Mouse (Mus musculus) MEL-GATA-1-ER (cell line): ENCODE results near the gene Rpl12.
A peak's percentile ranks its signal among the peaks of the same experiment; 100 is the strongest.

ENCODE experiments used
- DNase-seq: peaks from one replicate; pipeline ENCODE4 v3.0.0-alpha.2; 2012; ENCODE audit warnings: low read depth; ENCODE audit errors: extremely low read depth

Gene Rpl12

DNA sequence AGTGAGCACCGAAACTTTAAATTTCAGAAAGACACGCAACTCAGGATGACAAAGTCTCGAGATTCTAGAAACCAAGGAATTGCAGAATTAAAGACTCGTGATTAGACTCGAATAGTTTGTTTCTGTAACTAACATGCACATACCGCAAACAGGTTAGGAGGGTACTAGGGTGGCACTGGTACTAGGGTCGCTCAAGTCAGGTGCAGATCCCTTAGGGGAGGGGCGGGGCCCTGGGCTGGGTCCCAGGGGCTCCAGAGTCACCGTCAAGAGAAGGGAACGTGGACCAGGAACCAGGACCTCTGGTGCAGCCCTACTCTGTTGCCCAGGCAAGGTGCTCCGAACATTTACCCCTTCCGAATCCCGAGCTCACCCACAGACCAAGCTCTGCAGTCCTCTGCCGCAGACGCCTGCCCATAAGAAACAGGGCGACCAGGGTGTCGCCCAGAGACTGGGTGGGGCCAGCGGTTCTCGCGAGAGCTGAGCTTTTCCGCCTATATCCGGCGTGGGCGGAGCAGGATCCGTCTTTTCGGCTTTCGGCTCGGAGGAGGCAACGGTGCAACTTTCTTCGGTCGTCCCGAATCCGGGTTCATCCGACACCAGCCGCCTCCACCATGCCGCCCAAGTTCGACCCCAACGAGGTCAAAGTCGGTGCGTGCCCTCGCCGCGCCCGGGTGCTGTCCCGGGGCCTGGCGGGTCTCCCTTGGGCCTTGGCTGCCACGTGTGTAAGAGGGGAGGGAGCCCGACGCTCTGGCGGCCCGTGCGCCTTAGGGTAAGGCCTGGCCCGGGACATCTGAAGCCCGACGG lies at the start of gene Rpl12, which contains the start of gene Lrsam1:
Gene Rpl12, plus strand, starts transcription at position 368 of the 804 bp plus-strand sequence.
Gene Lrsam1, minus strand, starts transcription at position 423 of the 804 bp plus-strand sequence.
- DNase-seq = peak; percentile 77

DNA sequence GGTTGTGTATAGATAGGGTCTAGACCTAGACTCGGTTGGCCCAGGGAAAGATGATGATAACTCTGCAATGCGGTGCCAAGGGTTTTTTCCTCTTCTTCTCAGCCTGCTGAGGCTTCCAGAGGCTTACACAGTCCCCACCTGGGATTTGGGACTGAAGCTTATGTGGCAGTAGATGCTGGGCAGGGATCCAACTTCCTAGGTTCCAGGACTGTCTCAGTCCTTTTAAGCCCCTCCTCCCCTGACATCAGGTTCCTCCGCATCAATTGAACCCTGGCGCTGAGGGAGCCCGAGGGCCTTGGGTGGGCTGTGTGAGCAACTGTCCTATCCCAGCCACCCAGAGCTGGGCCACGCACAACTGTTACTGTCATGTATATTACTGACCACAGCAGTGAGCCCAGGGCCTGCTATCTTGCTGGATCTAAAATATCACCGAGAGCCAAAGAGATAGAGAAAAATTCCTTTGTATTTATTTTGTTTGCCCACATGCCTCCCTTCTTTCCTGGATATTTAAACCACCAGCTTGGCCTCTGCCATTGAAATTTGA lies 49.6 kb upstream of the Rpl12 start:
- DNase-seq = no peak

DNA sequence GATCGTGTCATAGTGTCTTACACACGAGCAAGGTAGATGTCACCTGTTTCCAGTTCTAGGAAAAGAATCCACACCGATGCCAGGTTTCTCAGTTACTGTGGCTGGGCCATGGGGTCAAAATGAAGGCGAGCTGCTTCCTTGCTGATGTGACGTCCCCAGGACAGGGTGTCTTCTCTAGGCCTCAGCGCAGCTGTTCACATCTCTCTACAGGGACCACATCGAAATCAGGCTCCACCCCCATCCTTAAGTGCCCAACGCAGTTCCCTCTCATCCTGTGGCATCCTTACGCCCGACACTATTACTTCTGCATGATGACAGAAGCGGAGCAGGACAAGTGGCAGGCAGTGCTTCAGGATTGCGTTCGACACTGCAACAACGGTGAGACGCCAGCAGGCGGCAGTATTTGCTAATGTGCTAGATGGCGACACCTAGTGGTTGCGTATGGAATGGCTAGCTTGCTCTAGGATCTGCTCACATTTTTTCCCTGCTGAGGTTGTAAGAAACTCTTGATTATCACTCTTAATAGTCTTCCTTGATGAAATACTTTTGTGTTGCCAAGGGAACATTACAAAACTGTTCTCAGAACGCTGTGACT lies 49.1 kb upstream of the Rpl12 start:
- DNase-seq = peak; percentile 59

DNA sequence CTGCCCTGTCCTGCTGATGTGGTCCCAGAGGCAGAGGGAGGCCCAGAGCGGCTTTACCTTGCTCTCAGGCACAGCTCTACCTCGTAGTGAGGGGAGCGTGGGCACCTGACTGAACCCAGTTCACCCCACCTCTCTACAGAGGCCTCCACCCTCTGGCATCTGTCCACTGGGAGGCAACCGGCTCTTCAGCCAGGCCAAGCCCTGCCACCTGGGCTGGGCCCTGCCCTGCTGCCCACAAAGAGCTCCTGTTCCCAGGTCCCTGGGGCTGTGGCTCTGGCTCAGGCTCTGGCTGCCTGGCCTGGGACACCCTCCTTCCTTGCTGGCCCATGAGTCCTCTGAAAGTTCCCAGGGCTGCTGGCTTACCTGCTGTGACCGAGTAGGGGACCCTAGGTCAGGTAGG lies 47.0 kb upstream of the Rpl12 start:
- no peak for DNase-seq

DNA sequence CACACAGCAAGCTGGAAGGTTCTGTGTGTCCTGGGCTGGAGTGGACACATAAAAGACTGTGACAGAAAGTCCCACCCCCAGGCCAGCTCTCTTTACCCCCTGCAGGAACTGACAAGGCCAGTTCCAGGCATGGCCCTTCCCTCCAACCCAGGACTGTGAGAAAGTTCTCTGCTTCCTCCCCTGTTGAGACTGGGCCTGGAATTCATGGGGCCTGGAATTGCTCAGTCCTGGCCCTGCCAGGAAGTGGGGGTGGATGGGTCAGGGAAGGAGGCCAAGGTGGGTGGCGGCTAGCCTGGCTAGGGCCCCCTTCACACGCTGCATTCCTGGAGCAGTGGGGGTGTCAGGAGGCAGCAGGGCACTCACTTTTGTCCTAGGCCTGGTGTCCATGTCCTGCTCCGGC lies 46.5 kb upstream of the Rpl12 start:
- no peak for DNase-seq

DNA sequence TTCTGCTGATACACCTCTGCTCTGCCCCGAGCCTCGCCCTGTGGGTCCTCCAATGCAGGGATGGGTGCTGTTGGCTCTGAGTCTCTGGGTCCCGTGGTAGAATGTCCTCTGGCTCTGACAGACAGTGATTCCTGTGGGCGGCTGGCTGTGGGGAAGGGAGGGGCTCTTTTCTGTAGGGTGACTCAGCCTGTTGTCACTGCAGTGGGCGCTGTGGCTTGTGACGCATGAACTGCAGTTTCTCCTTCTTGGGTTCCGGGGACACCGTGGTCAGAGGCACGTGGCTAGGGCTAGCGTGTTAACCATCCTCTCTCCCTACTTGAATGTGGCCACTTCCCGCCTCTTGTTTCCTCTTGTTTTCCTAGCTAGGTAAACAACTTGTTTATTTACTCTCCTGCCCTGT lies 43.8 kb upstream of the Rpl12 start:
- DNase-seq = no peak

DNA sequence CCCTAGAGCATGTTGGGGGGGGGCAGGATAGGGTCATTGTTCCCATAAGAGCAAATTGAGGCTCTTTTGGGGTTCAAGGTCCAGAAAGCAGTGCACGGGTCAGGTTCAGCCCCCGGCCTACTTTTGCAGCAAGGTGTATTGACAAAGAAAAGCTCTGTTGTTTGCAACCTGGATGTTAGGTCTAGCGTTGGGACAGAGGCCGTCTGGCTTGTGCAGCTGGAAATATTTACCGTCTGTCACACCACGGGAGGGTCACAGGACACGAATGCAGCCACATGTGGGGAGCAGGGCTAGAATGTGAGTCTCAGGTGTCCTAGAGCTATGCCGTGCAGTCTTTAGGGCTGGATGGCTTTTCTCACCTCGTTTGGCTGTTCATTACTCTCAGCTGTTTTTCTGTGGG lies 43.0 kb upstream of the Rpl12 start:
- no peak for DNase-seq

DNA sequence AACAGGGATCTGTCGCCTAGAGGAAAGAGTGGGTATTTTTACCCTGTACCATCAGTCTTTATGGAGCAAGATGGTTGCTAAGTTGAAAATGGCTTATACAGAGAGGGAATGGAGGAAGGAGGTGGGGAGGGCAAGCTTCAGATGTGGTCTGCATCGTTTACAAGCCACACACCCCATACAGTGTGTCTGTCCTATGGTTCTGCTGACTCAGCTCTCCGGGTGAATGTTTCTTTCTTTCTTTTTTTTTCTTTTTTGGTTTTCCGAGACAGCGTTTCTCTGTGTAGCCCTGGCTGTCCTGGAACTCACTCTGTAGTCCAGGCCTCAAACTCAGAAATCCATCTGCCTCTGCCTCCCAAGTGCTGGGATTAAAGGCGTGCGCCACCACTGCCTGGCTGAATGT lies 40.1 kb upstream of the Rpl12 start:
- no peak for DNase-seq

DNA sequence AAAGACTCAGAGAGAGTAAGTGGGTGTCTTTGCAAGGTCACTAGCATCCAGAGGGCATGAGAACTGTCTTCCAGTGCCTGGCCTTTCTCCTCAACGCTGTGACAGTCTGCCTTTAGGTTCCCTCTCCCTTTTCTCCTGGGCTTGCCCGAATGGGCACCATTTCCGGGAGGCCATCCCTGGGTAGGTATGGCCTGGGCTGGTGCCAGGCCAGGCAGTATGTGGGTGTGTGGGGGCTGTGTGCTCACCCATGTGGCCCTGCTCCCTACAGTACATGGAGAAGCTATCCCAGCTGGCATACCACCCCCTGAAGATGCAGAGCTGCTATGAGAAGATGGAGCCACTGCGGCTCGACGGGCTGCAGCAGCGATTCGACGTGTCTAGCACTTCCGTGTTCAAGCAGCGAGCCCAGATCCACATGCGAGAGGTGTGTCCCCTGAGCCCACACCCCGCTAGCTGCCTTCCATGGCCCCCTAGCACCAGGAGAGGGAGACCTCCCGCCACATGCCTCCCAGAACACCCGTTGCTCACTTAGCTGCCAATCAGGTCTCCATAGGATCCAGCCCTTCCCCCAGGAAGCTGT lies 39.5 kb upstream of the Rpl12 start:
- no peak for DNase-seq

DNA sequence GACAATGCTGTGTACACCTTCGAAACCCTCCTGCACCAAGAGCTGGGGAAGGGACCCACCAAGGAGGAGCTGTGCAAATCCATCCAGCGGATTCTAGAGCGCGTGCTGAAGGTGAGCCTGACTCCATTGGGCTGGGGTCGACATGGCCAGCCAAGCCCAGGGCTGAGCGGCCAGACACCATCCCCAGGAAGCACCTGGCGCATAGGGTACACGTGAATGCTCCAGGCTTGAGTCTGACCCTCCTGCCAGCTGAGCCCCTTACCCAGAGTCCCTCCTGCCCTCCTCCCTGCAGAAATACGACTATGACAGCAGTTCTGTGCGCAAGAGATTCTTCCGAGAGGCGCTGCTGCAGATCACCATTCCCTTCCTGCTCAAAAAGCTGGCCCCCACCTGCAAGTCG lies 38.8 kb upstream of the Rpl12 start:
- DNase-seq = no peak

DNA sequence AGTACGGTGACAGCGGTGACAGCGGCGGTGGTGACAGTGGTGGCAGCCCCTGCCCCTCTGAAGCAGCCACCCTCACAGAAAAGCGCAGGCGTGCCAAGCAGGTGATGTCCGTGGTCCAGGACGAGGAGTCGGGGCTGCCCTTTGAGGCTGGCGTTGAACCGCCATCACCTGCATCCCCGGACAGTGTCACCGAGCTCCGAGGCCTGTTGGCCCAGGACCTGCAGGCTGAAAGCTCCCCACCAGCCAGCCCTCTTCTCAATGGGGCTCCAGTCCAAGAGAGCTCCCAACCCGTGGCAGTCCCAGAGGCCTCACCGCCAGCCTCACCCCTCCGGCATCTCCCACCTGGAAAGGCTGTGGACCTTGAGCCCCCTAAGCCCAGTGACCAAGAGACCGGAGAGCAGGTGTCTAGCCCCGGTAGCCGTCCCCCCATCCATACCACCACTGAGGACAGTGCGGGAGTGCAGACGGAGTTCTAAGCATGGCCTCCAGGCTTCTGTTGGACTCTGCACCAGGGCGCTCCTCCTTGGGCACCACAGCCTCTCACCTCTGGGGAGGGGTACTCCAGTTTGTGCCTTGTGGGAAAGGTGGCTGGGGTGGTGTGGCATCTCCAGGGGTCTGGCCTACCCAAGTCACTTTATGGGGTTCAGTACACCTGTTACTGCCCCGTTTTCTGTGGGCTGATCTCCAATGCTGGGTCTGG lies 37.7 kb upstream of the Rpl12 start:
- DNase-seq = no peak

DNA sequence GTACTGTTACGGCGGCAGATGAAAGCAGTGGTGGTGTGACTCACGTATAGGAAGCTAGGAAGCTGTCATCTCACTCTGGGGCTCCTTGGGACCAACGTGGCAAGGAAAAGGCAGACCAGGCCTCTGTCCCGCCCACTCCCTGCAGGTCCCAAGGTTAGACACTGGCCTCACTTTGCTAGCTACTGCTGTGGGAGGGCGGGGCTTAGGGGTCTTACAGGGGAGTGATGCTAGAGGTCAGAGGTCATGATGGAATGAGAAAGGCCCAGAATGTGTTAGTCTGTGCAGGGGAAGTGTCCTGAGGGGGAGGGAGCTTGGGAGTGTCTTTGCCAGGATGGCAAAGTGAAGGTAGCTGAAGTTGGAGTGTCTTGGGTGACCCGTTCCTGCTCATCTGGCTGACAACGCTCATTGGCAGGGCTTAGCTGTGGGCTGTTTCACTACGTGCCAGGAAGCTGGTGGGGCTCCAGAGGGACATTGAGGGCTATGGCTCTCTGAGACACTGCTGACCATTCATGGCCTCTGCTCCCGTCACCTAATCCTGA lies 37.0 kb upstream of the Rpl12 start:
- DNase-seq = no peak

DNA sequence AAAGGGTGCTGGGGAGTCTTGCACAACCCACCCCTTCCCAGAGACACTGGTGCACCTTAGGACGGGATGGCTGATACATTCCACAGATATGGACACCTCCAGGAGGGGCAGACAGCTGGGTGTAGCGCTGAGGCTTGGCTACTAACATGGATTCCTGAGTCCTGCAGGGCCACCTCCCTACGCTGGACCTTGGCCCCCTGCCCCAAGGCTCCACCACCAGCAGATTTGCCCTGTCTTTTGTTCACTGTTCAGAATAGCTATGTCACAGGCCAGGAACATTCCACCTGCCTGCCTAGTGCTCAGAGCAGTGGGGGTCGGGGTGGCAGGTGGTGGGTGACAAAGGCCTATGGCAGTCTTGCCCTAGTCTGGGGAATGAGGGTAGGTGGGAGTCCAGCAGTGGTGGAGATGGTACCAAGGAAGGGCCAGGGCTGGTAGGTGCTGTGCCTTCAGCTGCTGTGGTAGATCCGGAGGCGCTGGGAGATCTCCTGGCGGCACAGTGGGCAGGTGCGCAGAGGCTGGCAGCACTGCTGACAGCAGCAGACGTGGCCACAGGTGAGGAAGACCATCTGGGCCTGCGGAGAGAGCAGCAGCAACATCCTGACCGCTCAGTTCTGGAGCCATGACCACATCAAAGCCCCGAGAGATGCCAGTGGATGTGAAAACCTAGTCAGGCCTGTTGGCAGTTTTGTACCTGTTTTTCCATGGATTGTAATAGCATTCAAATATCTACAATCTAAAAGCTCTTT lies 34.9 kb upstream of the Rpl12 start:
- no peak for DNase-seq

DNA sequence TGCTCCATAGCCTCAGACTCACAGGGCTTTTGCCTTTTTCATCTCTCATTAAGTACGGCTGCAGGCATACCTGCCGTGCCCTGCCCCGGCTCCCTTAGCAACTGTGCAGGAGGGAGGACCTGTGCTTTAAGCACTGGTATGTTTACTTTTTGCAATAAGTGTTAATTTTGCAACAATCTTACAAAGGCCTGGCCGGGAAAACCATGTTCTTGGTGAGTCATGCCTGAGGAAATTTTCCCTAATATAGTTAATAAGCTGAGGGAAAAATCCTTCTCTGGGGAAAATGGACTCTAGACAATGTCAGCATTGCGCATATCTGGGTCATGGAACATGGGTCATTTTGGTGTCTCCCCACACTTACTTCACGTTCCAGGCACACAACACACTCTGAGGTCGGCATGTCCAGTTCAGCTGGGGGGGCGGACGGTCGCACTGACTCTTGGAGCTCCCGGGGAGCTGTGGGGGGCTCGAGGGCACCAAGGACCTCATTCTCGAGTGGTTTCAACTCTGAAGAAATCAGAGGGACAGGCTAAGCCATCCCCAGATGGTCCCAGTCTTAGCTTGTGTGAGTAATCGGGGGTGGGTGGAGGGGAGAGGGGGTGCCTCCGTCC lies 33.6 kb upstream of the Rpl12 start:
- no peak for DNase-seq

DNA sequence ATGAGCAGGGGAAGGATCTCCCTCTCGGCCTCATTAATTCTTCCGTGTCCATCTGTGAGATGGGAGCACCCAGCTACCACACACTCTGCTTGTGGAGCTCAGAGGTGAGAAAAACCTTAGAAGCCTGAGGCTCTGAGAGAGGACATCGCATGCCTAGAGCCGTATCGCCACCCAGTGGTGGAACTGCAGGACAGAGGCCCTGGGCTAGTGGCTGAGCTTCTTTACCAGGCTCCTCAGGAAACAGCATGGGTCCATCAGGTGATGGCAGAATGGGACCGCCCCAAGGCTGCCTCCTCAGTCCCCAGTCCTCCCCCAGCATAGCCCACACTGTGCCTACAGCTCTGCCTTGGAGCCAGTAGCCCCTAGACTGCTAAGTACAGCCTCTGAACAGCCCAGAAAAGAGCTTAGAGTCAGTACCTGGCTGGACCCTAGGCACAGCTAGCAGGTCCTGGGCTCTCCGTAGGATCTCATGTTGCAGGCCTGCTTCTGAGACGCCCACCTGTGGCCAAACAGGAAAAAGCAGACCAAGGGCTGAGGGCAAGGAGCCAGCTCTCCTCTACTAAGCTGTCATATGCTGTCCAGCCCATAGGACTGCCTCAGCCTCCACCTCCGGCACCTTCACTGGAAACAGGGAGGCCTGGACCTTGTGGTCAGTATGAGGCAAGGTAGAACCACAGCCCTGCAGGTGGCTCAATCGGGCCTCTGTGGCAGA lies 33.0 kb upstream of the Rpl12 start:
- no peak for DNase-seq

DNA sequence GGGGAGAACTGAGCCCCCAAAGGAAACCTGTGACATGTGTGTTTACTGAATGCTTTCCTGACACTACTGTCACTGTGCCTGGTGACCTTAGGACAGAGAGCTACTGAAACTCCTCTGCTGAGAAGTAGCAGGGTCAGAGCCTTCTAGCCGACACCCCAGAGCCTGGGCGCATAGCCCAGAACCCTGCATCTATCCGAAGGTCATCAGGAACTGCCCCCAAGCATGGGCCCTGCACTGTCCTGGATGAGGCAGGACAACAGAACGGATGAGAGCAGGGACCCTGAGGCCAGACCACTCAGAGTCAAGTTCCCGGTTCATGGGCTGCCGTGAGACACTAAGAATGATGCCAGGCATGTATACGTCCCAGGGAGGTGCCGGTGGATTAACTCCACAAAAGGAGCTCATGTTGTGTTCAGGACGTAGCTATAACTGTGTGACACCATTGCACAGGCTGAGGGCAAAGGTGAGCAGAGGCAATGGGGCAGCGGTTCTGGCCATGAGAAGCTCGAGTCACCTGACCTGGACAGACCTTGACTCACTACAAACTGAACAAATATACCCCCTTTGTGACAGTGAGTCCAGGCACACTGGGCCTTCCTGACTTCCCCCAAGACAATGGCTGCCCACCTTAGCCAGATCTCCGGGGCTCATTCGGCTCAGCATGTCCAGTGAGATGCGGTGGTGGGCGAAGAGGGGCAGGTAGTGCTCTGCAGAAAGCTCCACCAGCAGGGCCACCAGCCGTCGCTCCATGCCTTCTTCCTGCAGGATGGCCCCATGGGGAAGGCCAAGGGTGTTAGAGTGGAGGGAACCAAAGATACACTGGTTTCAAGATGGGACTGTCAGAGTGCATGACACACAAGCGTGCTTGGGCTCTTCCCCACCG lies 32.2 kb upstream of the Rpl12 start:
- DNase-seq = no peak

DNA sequence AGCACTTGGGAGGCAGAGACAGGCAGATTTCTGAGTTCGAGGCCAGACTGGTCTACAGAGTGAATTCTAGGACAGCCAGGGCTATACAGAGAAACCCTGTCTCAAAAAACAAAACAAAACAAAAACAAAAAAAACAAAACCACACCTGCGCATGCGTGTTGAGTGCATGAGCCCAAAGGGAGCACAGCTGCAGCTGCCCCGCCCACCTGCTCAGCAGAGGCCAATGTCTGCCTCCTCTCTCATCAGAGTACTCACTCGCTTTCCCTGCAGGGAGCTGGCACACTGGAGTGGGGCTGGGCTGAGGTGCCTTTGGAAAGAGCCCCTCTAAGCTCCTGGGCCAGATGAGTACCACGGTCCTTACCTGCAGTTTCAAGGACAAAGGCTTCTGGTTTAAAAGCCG lies 29.6 kb upstream of the Rpl12 start:
- DNase-seq = no peak

DNA sequence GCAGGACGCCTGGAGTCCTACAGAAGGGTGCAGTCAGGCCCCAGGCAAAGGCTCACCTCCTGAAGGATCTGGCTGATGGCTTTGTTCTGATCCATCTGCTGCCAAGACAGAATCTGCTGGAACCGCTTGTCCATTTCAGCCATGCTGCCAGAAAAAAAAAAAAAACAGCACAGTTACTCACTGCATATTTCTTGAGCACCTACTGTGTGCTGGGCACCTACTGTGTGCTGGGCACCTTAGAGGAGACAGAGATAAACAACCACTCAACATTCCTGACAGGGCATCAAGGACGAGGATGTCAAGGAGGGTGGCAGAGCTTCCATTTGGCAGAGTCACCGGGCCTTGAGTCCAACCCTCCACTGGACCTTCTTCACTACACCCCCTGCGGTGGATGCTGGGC lies 22.6 kb upstream of the Rpl12 start:
- no peak for DNase-seq

DNA sequence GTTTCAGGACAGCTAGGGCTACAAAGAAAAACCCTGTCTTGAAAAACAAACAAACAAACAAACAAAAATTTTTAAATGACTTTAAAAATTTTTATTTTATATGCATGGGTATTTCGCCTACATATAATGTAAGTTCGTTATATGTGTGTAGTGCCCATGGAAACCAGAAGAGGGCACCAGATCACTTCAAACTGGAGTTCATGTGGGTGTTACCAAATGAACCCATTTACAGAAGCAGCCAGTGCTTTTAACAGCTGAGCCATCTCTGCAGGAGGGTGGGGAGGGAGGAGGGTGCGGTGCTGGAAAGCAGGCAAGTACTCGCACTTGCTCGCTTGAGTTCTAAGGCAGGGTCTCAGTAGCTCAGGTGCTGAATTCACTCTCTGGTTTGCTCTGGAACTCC lies 21.9 kb upstream of the Rpl12 start:
- DNase-seq = peak; percentile 69
